ENCODE assay signal across 17 mouse cellular contexts in genomic region chr10:126806881-126807280, GRCm38 (mm10).
"Had no signal": no experiment of that assay in that cellular context is flagged by ENCODE, and none has a peak within 500 bp of the region (broad histone marks: within the 10 kb centered on the region; RNA-seq: fewer than 3 reads in every experiment).

No protein-coding gene starts in this region.

- H3K4me2 ChIP-seq: kidney, embryonic 15.5 days; liver, embryonic 13.5 days; midbrain, embryonic 13.5 days had no signal

- H3K9me3 ChIP-seq: kidney, embryonic 15.5 days; liver, embryonic 13.5 days; midbrain, embryonic 13.5 days had no signal

- H3K4me3 ChIP-seq: kidney, embryonic 15.5 days; layer of hippocampus, adult 2 months; left cerebral cortex, adult 2 months; liver, embryonic 13.5 days; midbrain, embryonic 13.5 days had no signal

- H3K27ac ChIP-seq: kidney, embryonic 15.5 days; layer of hippocampus, adult 2 months; left cerebral cortex, adult 2 months; liver, embryonic 13.5 days; midbrain, embryonic 13.5 days had no signal

- H3K4me1 ChIP-seq: liver, embryonic 13.5 days had no signal

- DNase-seq: kidney, adult 11 months; kidney, adult 8-10 months; kidney, postnatal 14 days; layer of hippocampus, adult 9-11 months; liver, embryonic 13.5 days; lung, adult 2 months; lung, postnatal 14 days; lung, postnatal 4 days; right cerebral cortex, postnatal 4 days; spleen, adult 18-20 months; thymus, adult 18-20 months; thymus, postnatal 36 days had no signal

- H3K27me3 ChIP-seq: kidney, embryonic 15.5 days; liver, embryonic 13.5 days; midbrain, embryonic 13.5 days had no signal

- ATAC-seq: midbrain, embryonic 13.5 days; midbrain, embryonic 16.5 days had no signal

- H3K36me3 ChIP-seq: kidney, embryonic 15.5 days; liver, embryonic 13.5 days; midbrain, embryonic 13.5 days had no signal

- H3K9ac ChIP-seq: kidney, embryonic 15.5 days; liver, embryonic 13.5 days; midbrain, embryonic 13.5 days had no signal
